Comparison of ENCODE assay signal across 8 mouse cellular contexts in genomic region chr7:17025505-17025894, GRCm38 (mm10). TPM values are rescaled to one million over a fixed set of nuclear protein-coding genes. Genes with fewer than 3 reads are reported as not detected.
DNase-seq lines count a peak whose midpoint lies in the region; ATAC-seq and TF ChIP-seq lines count a peak whose summit lies in the region.

No protein-coding gene starts in this region.

- no peaks in the 10 kb centered on the region for H3K9me3 ChIP-seq in lung, embryonic 14.5 days (ENCODE audit: low read depth, low read length)
- no peaks in the 10 kb centered on the region for H3K9me3 ChIP-seq in midbrain, embryonic 15.5 days

- no peak overlapping the region for H3K9ac ChIP-seq in lung, embryonic 14.5 days
- peak overlapping the region; percentile 8; the same call in 1 of the 2 replicates for H3K9ac ChIP-seq in midbrain, embryonic 15.5 days

- peak overlapping the region; percentile 70 for H3K4me2 ChIP-seq in lung, embryonic 14.5 days
- peak overlapping the region; percentile 77 for H3K4me2 ChIP-seq in midbrain, embryonic 15.5 days

- H3K4me3 ChIP-seq in lung, embryonic 14.5 days (ENCODE audit: low read depth, low read length): no peak overlapping the region
- no peak overlapping the region for H3K4me3 ChIP-seq in midbrain, embryonic 15.5 days

- H3K4me1 ChIP-seq in lung, embryonic 14.5 days (ENCODE audit: insufficient read depth): no peaks in the 10 kb centered on the region
- peaks cover 30% of the 10 kb centered on the region for H3K4me1 ChIP-seq in midbrain, embryonic 15.5 days

- no peaks in the 10 kb centered on the region for H3K27me3 ChIP-seq in lung, embryonic 14.5 days (ENCODE audit: insufficient read depth, low read length)
- no peaks in the 10 kb centered on the region for H3K27me3 ChIP-seq in midbrain, embryonic 15.5 days (replicated peaks)

- H3K36me3 ChIP-seq in lung, embryonic 14.5 days (ENCODE audit: insufficient read depth): peaks cover 45% of the 10 kb centered on the region
- peaks cover 25% of the 10 kb centered on the region for H3K36me3 ChIP-seq in midbrain, embryonic 15.5 days (replicated peaks)

- H3K27ac ChIP-seq in lung, embryonic 14.5 days (ENCODE audit: low read depth): peak overlapping the region; percentile 24; the same call in 1 of the 2 replicates
- no peak overlapping the region for H3K27ac ChIP-seq in midbrain, embryonic 15.5 days

- peak; percentile 57 for DNase-seq in cerebellum, adult 9-11 months
- DNase-seq in cerebellum, postnatal 10 days: no peak
- no peak for DNase-seq in lung, embryonic 14.5 days
- DNase-seq in lung, postnatal 14 days: no peak
- peak; percentile 46 for DNase-seq in induced T-regulatory cell, adult 2 months (ENCODE audit: low read depth)
- DNase-seq in adrenal gland, postnatal 25 days: no peak
- no peak for DNase-seq in gastrocnemius, postnatal 10 days

- ATAC-seq in lung, embryonic 14.5 days (ENCODE audit: insufficient read depth): no peak
- ATAC-seq in midbrain, embryonic 15.5 days (replicated peaks): no peak

- WGBS in lung, embryonic 14.5 days: 62% methylated on average over 4 of the region's 4 CpGs
- 85% methylated on average over 4 of the region's 4 CpGs for WGBS in midbrain, embryonic 15.5 days

- no peak for TF ChIP-seq CTCF in lung, embryonic 14.5 days (IDR thresholded peaks at IDR 0.05; ENCODE audit: low read depth)

RNA-seq across cellular contexts. Expression of gene Ppp5c, which starts 2.2 kb away (rescaled TPM):
- 103 and 117 TPM in 2 replicates for polyA plus RNA-seq in lung, embryonic 14.5 days (2014; fragmentation: Nextera tagmentation; extraction: Ambion mirVana)
- 124 and 127 TPM in 2 replicates for polyA plus RNA-seq in midbrain, embryonic 15.5 days (2015; fragmentation: Nextera tagmentation; extraction: Ambion mirVana)
- 93.6 and 103 TPM in 2 replicates for total RNA-seq in adrenal gland, postnatal 25 days (2021)
- total RNA-seq in gastrocnemius, postnatal 10 days (2021): 10 to 100 TPM; 54.1 to 69.8 TPM

RNA-seq across cellular contexts. Expression of gene Ccdc8, which starts 33.0 kb away (rescaled TPM):
- polyA plus RNA-seq in lung, embryonic 14.5 days (2014; fragmentation: Nextera tagmentation; extraction: Ambion mirVana): 27.3 and 29.2 TPM in 2 replicates
- polyA plus RNA-seq in midbrain, embryonic 15.5 days (2015; fragmentation: Nextera tagmentation; extraction: Ambion mirVana): 6.4 and 6.8 TPM in 2 replicates
- 19.7 and 26.0 TPM in 2 replicates for total RNA-seq in adrenal gland, postnatal 25 days (2021)
- total RNA-seq in gastrocnemius, postnatal 10 days (2021): 10 to 100 TPM; 10.7 to 13.3 TPM

RNA-seq across cellular contexts. Expression of gene Hif3a, which starts 36.7 kb away (rescaled TPM):
- polyA plus RNA-seq in lung, embryonic 14.5 days (2014; fragmentation: Nextera tagmentation; extraction: Ambion mirVana): 33.1 and 38.0 TPM in 2 replicates
- 4.7 and 5.2 TPM in 2 replicates for polyA plus RNA-seq in midbrain, embryonic 15.5 days (2015; fragmentation: Nextera tagmentation; extraction: Ambion mirVana)
- 2.1 and 3.5 TPM in 2 replicates for total RNA-seq in adrenal gland, postnatal 25 days (2021)
- total RNA-seq in gastrocnemius, postnatal 10 days (2021): 1 to 10 TPM; 1.9 to 3.1 TPM

RNA-seq across cellular contexts. Expression of gene Gm42372, which starts 42.6 kb away (rescaled TPM):
- polyA plus RNA-seq in lung, embryonic 14.5 days (2014; fragmentation: Nextera tagmentation; extraction: Ambion mirVana): 0.09 and 0.20 TPM in 2 replicates
- 6.8 and 7.1 TPM in 2 replicates for polyA plus RNA-seq in midbrain, embryonic 15.5 days (2015; fragmentation: Nextera tagmentation; extraction: Ambion mirVana)
- 1.1 and 2.1 TPM in 2 replicates for total RNA-seq in adrenal gland, postnatal 25 days (2021)
- under 1 TPM in 1 of 2 experiments, not detected in 1; 0.16 TPM for total RNA-seq in gastrocnemius, postnatal 10 days (2021)

RNA-seq across cellular contexts. Expression of gene Psg16, which starts 48.3 kb away (rescaled TPM):
- 0.11 and 0.18 TPM in 2 replicates for polyA plus RNA-seq in lung, embryonic 14.5 days (2014; fragmentation: Nextera tagmentation; extraction: Ambion mirVana)
- polyA plus RNA-seq in midbrain, embryonic 15.5 days (2015; fragmentation: Nextera tagmentation; extraction: Ambion mirVana): 4.4 and 6.1 TPM in 2 replicates
- total RNA-seq in adrenal gland, postnatal 25 days (2021): 0.24 and 0.33 TPM in 2 replicates
- total RNA-seq in gastrocnemius, postnatal 10 days (2021): under 1 TPM; 0.05 to 0.14 TPM

Comparison
In these comparisons a context has a peak if more than half of its experiments do, and no peak if none do; other contexts are left out.
1. DNase-seq: peak in cerebellum, adult 9-11 months (single experiment) and induced T-regulatory cell, adult 2 months (single experiment); none in cerebellum, postnatal 10 days (0 of 2), lung, embryonic 14.5 days (single experiment), lung, postnatal 14 days (single experiment), adrenal gland, postnatal 25 days (single experiment) and gastrocnemius, postnatal 10 days (single experiment).